Mouse (Mus musculus) midbrain, embryonic 16.5 days (tissue): ENCODE results near the gene Gm3373. TPM values are rescaled to one million over a fixed set of nuclear protein-coding genes. Genes with fewer than 3 reads are reported as not detected.
"Not testable (repeated sequence)": the region's sequence is repeated elsewhere in the genome, so short reads cannot be mapped to it uniquely, and the experiment has no call there.

Experiments
- ATAC-seq: fragments of 200-750 bp; cut with Nextera tagmentation; 2 replicates; pipeline ENCODE4 v1.8.0; 2017; ENCODE audit warnings: moderate TSS enrichment
- H3K27ac ChIP-seq: fragments of 300-500 bp; sonication (generic); 2 replicates; pipeline ENCODE4 v1.5.1; 2014; ENCODE audit warnings: mild to moderate bottlenecking, low read length, mixed read lengths
- H3K27me3 ChIP-seq: fragments of 300-500 bp; sonication (generic); 2 replicates; pipeline ENCODE4 v1.6.1; 2014; ENCODE audit warnings: low read depth, low read length, mixed read lengths; ENCODE audit not compliant: control insufficient read depth, insufficient read depth
- H3K36me3 ChIP-seq: fragments of 300-500 bp; sonication (generic); 2 replicates; pipeline ENCODE4 v1.6.1; 2014; ENCODE audit warnings: mild to moderate bottlenecking, low read length, moderate library complexity, mixed read lengths; ENCODE audit not compliant: control insufficient read depth, insufficient read depth
- H3K4me1 ChIP-seq: fragments of 300-500 bp; sonication (generic); 2 replicates; pipeline ENCODE4 v1.6.1; 2014; ENCODE audit warnings: mild to moderate bottlenecking, low read length, mixed read lengths; ENCODE audit not compliant: control insufficient read depth, insufficient read depth
- H3K4me2 ChIP-seq: fragments of 300-500 bp; sonication (generic); 2 replicates; pipeline ENCODE4 v1.6.1; 2014; ENCODE audit warnings: mild to moderate bottlenecking, low read length, mixed read lengths
- H3K4me3 ChIP-seq: fragments of 300-500 bp; sonication (generic); 2 replicates; pipeline ENCODE4 v1.5.1; 2014; ENCODE audit warnings: low read depth, mild to moderate bottlenecking, low read length, moderate library complexity, mixed read lengths
- H3K9ac ChIP-seq: fragments of 300-500 bp; sonication (generic); 2 replicates; pipeline ENCODE4 v1.6.1; 2014; ENCODE audit warnings: low read depth, low read length, mixed read lengths
- H3K9me3 ChIP-seq: fragments of 300-500 bp; sonication (generic); replicated peaks from 2 replicates; pipeline ENCODE4 v1.6.1; 2014; ENCODE audit warnings: mild to moderate bottlenecking, low read length, mixed read lengths; ENCODE audit not compliant: control insufficient read depth, poor library complexity, severe bottlenecking
- WGBS: fragments of 180-500 bp; shearing (Covaris S2); extraction: QIAGEN DNeasy Blood & Tissue Kit; methylation state at CpG from one replicate; pipeline ENCODE4 v1.1.7; 2014; 5-methylcytosine and 5-hydroxymethylcytosine counted together
- polyA plus RNA-seq: library from polyadenylated mRNA; unstranded; fragments of >200 nt; fragmentation: Nextera tagmentation; extraction: Ambion mirVana; gene quantifications from 2 replicates; pipeline ENCODE4 v1.2.1, GENCODE M21; 2015

Gm3373 gene
- 1.4 TPM in 1 of 2 replicates, not detected in the other for polyA plus RNA-seq

DNA sequence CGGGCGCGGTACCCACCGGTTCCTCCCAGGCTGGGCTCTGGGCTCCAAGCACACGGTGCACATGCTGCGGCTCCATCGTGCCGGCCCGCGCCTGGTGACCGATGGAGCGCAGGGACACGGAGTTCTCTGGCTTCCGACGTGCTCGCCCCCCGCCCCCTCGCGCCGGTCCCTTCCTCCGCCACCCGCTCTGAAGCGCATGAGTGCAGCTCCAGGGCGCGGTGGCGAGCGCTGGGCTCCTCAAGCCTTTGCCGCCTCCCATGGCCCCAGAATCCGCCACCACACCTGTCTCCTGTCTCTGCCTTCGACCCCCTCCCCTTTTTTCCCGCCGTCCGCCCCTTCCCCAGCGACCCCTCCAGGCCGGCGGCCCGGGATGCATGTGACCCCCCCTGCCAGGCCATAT is at the start of gene Gm3373:
Gene Gm3373, minus strand, starts transcription at position 101 of the 400 bp plus-strand sequence.
- not testable (repeated sequence) for H3K9ac ChIP-seq, H3K4me3 ChIP-seq, H3K27me3 ChIP-seq, H3K27ac ChIP-seq, ATAC-seq, H3K4me1 ChIP-seq, H3K36me3 ChIP-seq, H3K4me2 ChIP-seq, H3K9me3 ChIP-seq
- WGBS: no CpG with 5 or more reads among the region's 37 CpGs

DNA sequence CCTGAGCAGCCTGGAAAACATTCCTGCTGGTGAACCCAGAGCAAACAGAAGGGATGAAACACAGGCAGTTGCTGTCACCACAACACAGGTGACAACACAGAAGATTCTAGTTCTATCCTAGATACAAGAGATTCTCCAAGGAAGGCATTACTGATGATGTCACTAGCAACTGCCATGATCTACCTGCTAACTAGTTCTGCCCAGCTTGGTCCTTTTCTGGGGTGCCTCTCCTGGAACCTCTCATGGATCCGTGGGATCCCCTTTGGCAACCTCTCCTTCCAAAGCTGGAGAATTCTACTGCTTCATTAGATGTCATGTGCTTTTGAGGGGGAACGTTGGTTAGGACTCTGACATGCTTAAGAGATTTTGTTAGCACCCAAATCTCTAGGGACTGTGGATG is 54.0 kb downstream of the Gm3373 start, which contains the start of gene Gm9603:
Gene Gm9603, minus strand, starts transcription at position 101 of the 400 bp plus-strand sequence.
- WGBS: no CpG with 5 or more reads among the region's 2 CpGs
- H3K27me3 ChIP-seq, H3K27ac ChIP-seq, H3K4me3 ChIP-seq, H3K36me3 ChIP-seq, H3K4me2 ChIP-seq, H3K4me1 ChIP-seq, H3K9me3 ChIP-seq, ATAC-seq, H3K9ac ChIP-seq: not testable (repeated sequence)

Other genes starting within 250 kb of the Gm3373 start
- 16.3 and 20.0 TPM in 2 replicates for gene Gm3488, start 239.9 kb downstream of the Gm3373 start, polyA plus RNA-seq
- not detected in 2 replicates for gene Gm3532, start 203.1 kb downstream of the Gm3373 start, polyA plus RNA-seq
- not detected in 2 replicates for gene Gm8265, start 108.5 kb downstream of the Gm3373 start, polyA plus RNA-seq
- gene Gm9603, start 54.1 kb downstream of the Gm3373 start, polyA plus RNA-seq: not detected in 2 replicates
- gene Gm3383, start 66.4 kb upstream of the Gm3373 start, polyA plus RNA-seq: 4.6 and 6.3 TPM in 2 replicates
- not detected in 2 replicates for gene Gm3424, start 88.8 kb upstream of the Gm3373 start, polyA plus RNA-seq
- 1.3 and 1.5 TPM in 2 replicates for gene Gm8237, start 138.8 kb upstream of the Gm3373 start, polyA plus RNA-seq
- 4.6 and 5.0 TPM in 2 replicates for gene Gm3248, start 220.2 kb upstream of the Gm3373 start, polyA plus RNA-seq
- 0.13 TPM in 1 of 2 replicates, not detected in the other for gene Gm3453, start 237.6 kb upstream of the Gm3373 start, polyA plus RNA-seq